ENCODE assay signal across 9 mouse cellular contexts in genomic region chr12:49384295-49384875, GRCm38 (mm10). TPM values are rescaled to one million over a fixed set of nuclear protein-coding genes. Genes with fewer than 3 reads are reported as not detected.
DNase-seq lines count a peak whose midpoint lies in the region; ATAC-seq and TF ChIP-seq lines count a peak whose summit lies in the region.
"Had no signal": no experiment of that assay in that cellular context is flagged by ENCODE, and none has a peak within 500 bp of the region (broad histone marks: within the 10 kb centered on the region; RNA-seq: fewer than 3 reads in every experiment).

No protein-coding gene starts in this region.

- WGBS in kidney, embryonic 16.5 days = under 1% methylated on average over 39 of the region's 66 CpGs
- WGBS in forebrain, embryonic 16.5 days = under 1% methylated on average over 58 of the region's 66 CpGs
- under 1% methylated on average over 52 of the region's 66 CpGs for WGBS in midbrain, embryonic 14.5 days
- WGBS in lung, adult 2 months = 3% methylated on average over 54 of the region's 66 CpGs

- peaks cover 73% of the 10 kb centered on the region for H3K27me3 ChIP-seq in kidney, embryonic 16.5 days (ENCODE audit: insufficient read depth, low read length)
- no peaks in the 10 kb centered on the region for H3K27me3 ChIP-seq in forebrain, embryonic 16.5 days (replicated peaks; ENCODE audit: control insufficient read depth, insufficient read depth, low read length)
- peaks cover 71% of the 10 kb centered on the region for H3K27me3 ChIP-seq in midbrain, embryonic 14.5 days (ENCODE audit: control insufficient read depth, insufficient read depth, low read length)

- peak; percentile 24; the same call in 1 of the 2 replicates for ATAC-seq in kidney, embryonic 16.5 days (ENCODE audit: low FRiP score, low TSS enrichment)
- peak; percentile 10 for ATAC-seq in forebrain, embryonic 16.5 days
- no peak for ATAC-seq in midbrain, embryonic 14.5 days (ENCODE audit: low FRiP score, low TSS enrichment)

- TF ChIP-seq CTCF in cortical plate, adult 2 months (IDR thresholded peaks at IDR 0.05; ENCODE audit: extremely low read depth, insufficient read depth, low read length) = no peak
- TF ChIP-seq CTCF in lung, adult 2 months (IDR thresholded peaks at IDR 0.05; ENCODE audit: insufficient read depth, low read length) = no peak

- peak overlapping the region; percentile 40 for H3K4me3 ChIP-seq in kidney, embryonic 16.5 days (ENCODE audit: low read length)
- H3K4me3 ChIP-seq in cortical plate, adult 2 months (ENCODE audit: insufficient read depth, low read length) = peak overlapping the region; percentile 93
- peak overlapping the region; percentile 80 for H3K4me3 ChIP-seq in forebrain, embryonic 16.5 days (replicated peaks; ENCODE audit: low read length)
- H3K4me3 ChIP-seq in midbrain, embryonic 14.5 days (replicated peaks; ENCODE audit: low read depth, low read length) = no peak overlapping the region
- H3K4me3 ChIP-seq in lung, adult 2 months (replicated peaks; ENCODE audit: extremely low read depth, low read depth, low read length) = no peak overlapping the region

- no peak overlapping the region for H3K9ac ChIP-seq in kidney, embryonic 16.5 days (replicated peaks; ENCODE audit: low read length)
- H3K9ac ChIP-seq in forebrain, embryonic 16.5 days (replicated peaks; ENCODE audit: low read depth, low read length) = peak overlapping the region; percentile 98
- H3K9ac ChIP-seq in midbrain, embryonic 14.5 days (replicated peaks; ENCODE audit: low read length) = no peak overlapping the region

- no peak for TF ChIP-seq POLR2A in cortical plate, adult 2 months (IDR thresholded peaks at IDR 0.05; ENCODE audit: extremely low read depth, insufficient read depth, low read length)
- no peak for TF ChIP-seq POLR2A in lung, adult 2 months (IDR thresholded peaks at IDR 0.05; ENCODE audit: borderline replicate concordance, extremely low read depth, low read depth, low read length)

- H3K4me2 ChIP-seq in kidney, embryonic 16.5 days (replicated peaks; ENCODE audit: low read depth, low read length) = peak overlapping the region; percentile 48
- no peak overlapping the region; the same call in 1 of the 2 replicates for H3K4me2 ChIP-seq in forebrain, embryonic 16.5 days (ENCODE audit: low read length)
- H3K4me2 ChIP-seq in midbrain, embryonic 14.5 days (ENCODE audit: low read length) = peak overlapping the region; percentile 44

- H3K27ac ChIP-seq in kidney, embryonic 16.5 days (ENCODE audit: low read length) = no peak overlapping the region
- H3K27ac ChIP-seq in cortical plate, adult 2 months (ENCODE audit: insufficient read depth, low read length) = peak overlapping the region; percentile 99
- peak overlapping the region; percentile 100 for H3K27ac ChIP-seq in forebrain, embryonic 16.5 days (ENCODE audit: low read length)
- no peak overlapping the region for H3K27ac ChIP-seq in midbrain, embryonic 14.5 days (replicated peaks; ENCODE audit: low read depth, low read length)

- no peak for DNase-seq in kidney, adult 18-20 months
- peak; percentile 14 for DNase-seq in midbrain, embryonic 14.5 days
- no peak for DNase-seq in cerebellum, adult 11-12 months
- DNase-seq in lung, adult 2 months = no peak
- DNase-seq in gastrocnemius, postnatal 14 days = no peak

- H3K4me1 ChIP-seq in kidney, embryonic 16.5 days (ENCODE audit: insufficient read depth, low read length) = peaks cover 11% of the 10 kb centered on the region
- no peaks in the 10 kb centered on the region; the same call in 1 of the 2 replicates for H3K4me1 ChIP-seq in cortical plate, adult 2 months (ENCODE audit: control insufficient read depth, insufficient read depth, low read length)
- H3K4me1 ChIP-seq in forebrain, embryonic 16.5 days (replicated peaks; ENCODE audit: control insufficient read depth, insufficient read depth, low read length) = peaks cover 8% of the 10 kb centered on the region
- H3K4me1 ChIP-seq in midbrain, embryonic 14.5 days (ENCODE audit: control insufficient read depth, insufficient read depth, low read length) = no peaks in the 10 kb centered on the region
- no peaks in the 10 kb centered on the region for H3K4me1 ChIP-seq in lung, adult 2 months (ENCODE audit: control insufficient read depth, insufficient read depth, low read length)

- no peaks in the 10 kb centered on the region for H3K9me3 ChIP-seq in kidney, embryonic 16.5 days (ENCODE audit: low read length)
- no peaks in the 10 kb centered on the region for H3K9me3 ChIP-seq in forebrain, embryonic 16.5 days (ENCODE audit: control insufficient read depth, low read length)
- no peaks in the 10 kb centered on the region for H3K9me3 ChIP-seq in midbrain, embryonic 14.5 days (ENCODE audit: control insufficient read depth, low read length)

- no peaks in the 10 kb centered on the region for H3K36me3 ChIP-seq in kidney, embryonic 16.5 days (ENCODE audit: insufficient read depth, low read length)
- H3K36me3 ChIP-seq in forebrain, embryonic 16.5 days (ENCODE audit: control insufficient read depth, insufficient read depth) = 0 out of 2 replicates have a peak, but pooled peaks cover 2% of the 10 kb centered on the region
- H3K36me3 ChIP-seq in midbrain, embryonic 14.5 days (ENCODE audit: control insufficient read depth, insufficient read depth, low read length) = no peaks in the 10 kb centered on the region

- intact Hi-C loops in gastrocnemius, postnatal 14 days (cut with DNase I; ENCODE audit: low total_unique reads) = no loop called here

RNA-seq across cellular contexts. Expression of gene Gm43517, which starts 0.6 kb away (rescaled TPM):
- not detected in 2 replicates for polyA plus RNA-seq in kidney, embryonic 16.5 days (2015; fragmentation: Nextera tagmentation; extraction: Ambion mirVana)
- 2.1 and 2.3 TPM in 2 replicates for polyA plus RNA-seq in cortical plate, adult 2 months (2012; rRNA removed)
- polyA plus RNA-seq in forebrain, embryonic 16.5 days (2015; fragmentation: Nextera tagmentation; extraction: Ambion mirVana) = 3.6 and 4.0 TPM in 2 replicates
- polyA plus RNA-seq in midbrain, embryonic 14.5 days (2014; fragmentation: Nextera tagmentation; extraction: Ambion mirVana) = not detected in 2 replicates
- not detected in 2 replicates for polyA plus RNA-seq in lung, adult 2 months (2012; rRNA removed)
- total RNA-seq in gastrocnemius, postnatal 14 days (2021) = not detected
- polyA plus RNA-seq: small intestine, adult 2 months had no signal

RNA-seq across cellular contexts. Expression of gene Foxg1, which starts 1.9 kb away (rescaled TPM):
- polyA plus RNA-seq in kidney, embryonic 16.5 days (2015; fragmentation: Nextera tagmentation; extraction: Ambion mirVana) = not detected in 2 replicates
- polyA plus RNA-seq in cortical plate, adult 2 months (2012; rRNA removed) = 61.2 and 63.1 TPM in 2 replicates
- 92.9 and 103 TPM in 2 replicates for polyA plus RNA-seq in forebrain, embryonic 16.5 days (2015; fragmentation: Nextera tagmentation; extraction: Ambion mirVana)
- 0.16 and 0.28 TPM in 2 replicates for polyA plus RNA-seq in midbrain, embryonic 14.5 days (2014; fragmentation: Nextera tagmentation; extraction: Ambion mirVana)
- 0.07 TPM in 1 of 2 replicates, not detected in the other for polyA plus RNA-seq in lung, adult 2 months (2012; rRNA removed)
- total RNA-seq in gastrocnemius, postnatal 14 days (2021) = not detected
- polyA plus RNA-seq: small intestine, adult 2 months had no signal

Comparison
In these comparisons a context has a peak if more than half of its experiments do, and no peak if none do; other contexts are left out.
1. H3K27ac ChIP-seq: peak in cortical plate, adult 2 months (single experiment) and forebrain, embryonic 16.5 days (single experiment); none in kidney, embryonic 16.5 days (single experiment) and midbrain, embryonic 14.5 days (single experiment).
2. H3K4me3 ChIP-seq: peak in kidney, embryonic 16.5 days (single experiment), cortical plate, adult 2 months (single experiment) and forebrain, embryonic 16.5 days (single experiment); none in midbrain, embryonic 14.5 days (single experiment) and lung, adult 2 months (single experiment).
3. RNA of gene Foxg1, which starts 1.9 kb away (polyA plus RNA-seq): 92.9 to 103 TPM in forebrain, embryonic 16.5 days and 61.2 to 63.1 TPM in cortical plate, adult 2 months; 0.16 to 0.28 TPM in midbrain, embryonic 14.5 days, 0.07 TPM in lung, adult 2 months and not detected in kidney, embryonic 16.5 days; every median in the first group is over 10 times any median in the second.